Mouse (Mus musculus) stomach, postnatal 0 days (tissue): ENCODE measurements at regions not wholly inside any gene's neighbourhood (a gene's known extent, or its start where the extent isn't known, plus 50 kb on each side); places are given as distances from the start of the nearest gene placed in this dataset.

Experiments used
- ATAC-seq: fragments of 200-750 bp; cut with Nextera tagmentation; 2 replicates; pipeline ENCODE4 v1.8.0; 2017; ENCODE audit not compliant: low FRiP score, low TSS enrichment
- DNase-seq: peaks from one replicate; pipeline ENCODE4 v3.0.0-alpha.2; 2016; ENCODE audit warnings: low spot score
- H3K27ac ChIP-seq: fragments of 300-500 bp; sonication (generic); replicated peaks from 2 replicates; pipeline ENCODE4 v1.5.1; 2014; ENCODE audit warnings: mild to moderate bottlenecking, control low read depth
- H3K27me3 ChIP-seq: fragments of 300-500 bp; sonication (generic); 2 replicates; pipeline ENCODE4 v1.6.1; 2014; ENCODE audit warnings: low read length; ENCODE audit not compliant: control insufficient read depth, insufficient read depth
- H3K36me3 ChIP-seq: fragments of 300-500 bp; sonication (generic); 2 replicates; pipeline ENCODE4 v1.6.1; 2014; ENCODE audit warnings: low read length, mixed read lengths; ENCODE audit not compliant: control insufficient read depth, insufficient read depth
- H3K4me1 ChIP-seq: fragments of 300-500 bp; sonication (generic); replicated peaks from 2 replicates; pipeline ENCODE4 v1.6.1; 2014; ENCODE audit warnings: antibody characterized with exemption; ENCODE audit not compliant: control insufficient read depth, insufficient read depth
- H3K4me2 ChIP-seq: fragments of 300-500 bp; sonication (generic); replicated peaks from 2 replicates; pipeline ENCODE4 v1.6.1; 2014; ENCODE audit warnings: low read depth, mild to moderate bottlenecking, control low read depth, moderate library complexity
- H3K4me3 ChIP-seq: fragments of 300-500 bp; sonication (generic); 2 replicates; pipeline ENCODE4 v1.5.1; 2014; ENCODE audit warnings: low read depth, low read length, control low read depth
- H3K9ac ChIP-seq: fragments of 300-500 bp; sonication (generic); 2 replicates; pipeline ENCODE4 v1.6.1; 2014; ENCODE audit warnings: mild to moderate bottlenecking, low read length, control low read depth, mixed read lengths
- H3K9me3 ChIP-seq: fragments of 300-500 bp; sonication (generic); 2 replicates; pipeline ENCODE4 v1.6.1; 2016; ENCODE audit warnings: low read length; ENCODE audit not compliant: control insufficient read depth
- CTCF ChIP-seq: IDR thresholded peaks from 2 replicates; pipeline ENCODE4 v1.5.1; 2016; ENCODE audit warnings: antibody characterized with exemption, low read depth, mild to moderate bottlenecking, moderate library complexity
- EP300 ChIP-seq: optimal IDR thresholded peaks from 2 replicates; pipeline ENCODE3; 2016; ENCODE audit warnings: antibody characterized with exemption
- WGBS: fragments of 180-500 bp; shearing (Covaris S2); extraction: QIAGEN DNeasy Blood & Tissue Kit; methylation state at CpG from one replicate; pipeline ENCODE4 v1.1.7; 2014; 5-methylcytosine and 5-hydroxymethylcytosine counted together

- Histone ChIP-seq H3K4me2 (no peak overlapping the region), H3K4me1 (no peaks in the 10 kb centered on the region), H3K9me3 (no peaks in the 10 kb centered on the region), H3K27ac (no peak overlapping the region), H3K9ac (no peak overlapping the region), H3K27me3 (no peaks in the 10 kb centered on the region), H3K4me3 (no peak overlapping the region), H3K36me3 (no peaks in the 10 kb centered on the region)
- whole genome bisulfite sequencing = 75% methylated on average over 5 of the region's 5 CpGs
- TF ChIP-seq CTCF = no peak
- TF ChIP-seq EP300 = no peak
- no peak for DNase-seq
- ATAC-seq = no peak
These were observed 288.7 kb upstream of the Plscr5 start for GRCm38 (mm10) chr9:91904066-91904465.

GRCm38 (mm10) chr9:91900956-91901355 lies 291.8 kb upstream of the Plscr5 start:
- H3K27ac ChIP-seq = no peak overlapping the region
- H3K4me1 ChIP-seq = no peaks in the 10 kb centered on the region
- no peak for ATAC-seq
- H3K9me3 ChIP-seq = no peaks in the 10 kb centered on the region
- no peak for DNase-seq
- no peak overlapping the region for H3K4me3 ChIP-seq
- no peak overlapping the region for H3K4me2 ChIP-seq
- no peaks in the 10 kb centered on the region for H3K36me3 ChIP-seq
- H3K9ac ChIP-seq = no peak overlapping the region
- no peaks in the 10 kb centered on the region for H3K27me3 ChIP-seq
- TF ChIP-seq EP300 (no peak), CTCF (no peak)

GRCm38 (mm10) chr9:91876823-91877222 lies 315.9 kb upstream of the Plscr5 start:
- Histone ChIP-seq H3K36me3 (no peaks in the 10 kb centered on the region), H3K9me3 (no peaks in the 10 kb centered on the region), H3K4me2 (no peak overlapping the region), H3K9ac (no peak overlapping the region), H3K4me3 (no peak overlapping the region), H3K27ac (no peak overlapping the region), H3K27me3 (no peaks in the 10 kb centered on the region), H3K4me1 (no peaks in the 10 kb centered on the region)
- DNase-seq (no peak), ATAC-seq (no peak)
- WGBS = 59% methylated on average over 1 of the region's 1 CpGs
- TF ChIP-seq CTCF (no peak), EP300 (no peak)

GRCm38 (mm10) chr9:91831556-91831955 lies 361.2 kb upstream of the Plscr5 start:
- H3K27ac ChIP-seq = no peak overlapping the region
- H3K4me2 ChIP-seq = no peak overlapping the region
- DNase-seq = no peak
- no peak overlapping the region for H3K4me3 ChIP-seq
- no peak overlapping the region for H3K9ac ChIP-seq
- H3K27me3 ChIP-seq = no peaks in the 10 kb centered on the region
- WGBS = 55% methylated on average over 3 of the region's 3 CpGs
- no peak for ATAC-seq
- TF ChIP-seq CTCF (no peak), EP300 (no peak)
- H3K36me3 ChIP-seq = no peaks in the 10 kb centered on the region
- H3K4me1 ChIP-seq = no peaks in the 10 kb centered on the region
- no peaks in the 10 kb centered on the region for H3K9me3 ChIP-seq

- H3K27me3 ChIP-seq = no peaks in the 10 kb centered on the region
- H3K36me3 ChIP-seq = no peaks in the 10 kb centered on the region
- no peak overlapping the region for H3K4me2 ChIP-seq
- 59% methylated on average over 1 of the region's 1 CpGs for WGBS
- H3K4me1 ChIP-seq = no peaks in the 10 kb centered on the region
- H3K9me3 ChIP-seq = no peaks in the 10 kb centered on the region
- DNase-seq (no peak), ATAC-seq (no peak)
- H3K27ac ChIP-seq = no peak overlapping the region
- no peak overlapping the region for H3K4me3 ChIP-seq
- TF ChIP-seq CTCF (no peak), EP300 (no peak)
- H3K9ac ChIP-seq = no peak overlapping the region
These were observed 368.8 kb upstream of the Plscr5 start for GRCm38 (mm10) chr9:91823733-91824487.

GRCm38 (mm10) chr9:91818616-91819328 lies 374.0 kb upstream of the Plscr5 start:
- ATAC-seq (no peak), DNase-seq (no peak)
- WGBS = 80% methylated on average over 13 of the region's 13 CpGs
- no peak overlapping the region for H3K4me3 ChIP-seq
- H3K4me2 ChIP-seq = no peak overlapping the region
- H3K4me1 ChIP-seq = no peaks in the 10 kb centered on the region
- TF ChIP-seq EP300 = no peak
- no peak for TF ChIP-seq CTCF
- no peaks in the 10 kb centered on the region for H3K36me3 ChIP-seq
- H3K27ac ChIP-seq = no peak overlapping the region
- H3K9ac ChIP-seq = no peak overlapping the region
- no peaks in the 10 kb centered on the region for H3K9me3 ChIP-seq
- H3K27me3 ChIP-seq = no peaks in the 10 kb centered on the region
